Mouse (Mus musculus) embryo, embryonic 11 days (tissue): Measurements from ENCODE around the gene Ddi1.
"Not testable (repeated sequence)": the region's sequence is repeated elsewhere in the genome, so short reads cannot be mapped to it uniquely, and the experiment has no call there.

Source experiments
- DNase-seq: peaks from one replicate; pipeline ENCODE4 v3.0.0-alpha.2; 2015

The Ddi1 gene

DNA sequence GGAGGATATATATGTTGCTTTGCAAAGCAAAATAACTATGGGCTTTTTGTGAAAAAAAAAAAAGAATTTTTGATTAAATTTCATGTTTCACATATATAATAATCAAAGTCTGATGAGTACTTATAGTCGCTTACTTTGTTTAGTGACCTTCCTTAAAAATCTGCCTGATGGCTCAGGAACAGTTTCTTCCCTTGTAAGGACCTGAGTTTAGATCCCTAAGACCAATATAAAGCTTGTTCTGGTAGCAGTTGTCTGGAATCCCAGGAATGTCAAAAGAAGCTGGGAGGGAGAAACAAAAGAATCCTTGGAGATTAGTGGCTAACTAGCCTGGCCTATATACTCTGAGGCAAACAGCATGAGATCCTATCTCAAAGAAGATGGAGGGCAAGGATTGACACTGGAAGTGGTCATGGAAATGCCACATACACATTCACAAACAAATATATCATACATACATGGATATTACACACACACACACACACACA lies at the start of gene Ddi1:
Gene Ddi1 (minus strand): TSS at position 51 of the 485 bp plus-strand sequence.
- DNase-seq, result peak; percentile 8

DNA sequence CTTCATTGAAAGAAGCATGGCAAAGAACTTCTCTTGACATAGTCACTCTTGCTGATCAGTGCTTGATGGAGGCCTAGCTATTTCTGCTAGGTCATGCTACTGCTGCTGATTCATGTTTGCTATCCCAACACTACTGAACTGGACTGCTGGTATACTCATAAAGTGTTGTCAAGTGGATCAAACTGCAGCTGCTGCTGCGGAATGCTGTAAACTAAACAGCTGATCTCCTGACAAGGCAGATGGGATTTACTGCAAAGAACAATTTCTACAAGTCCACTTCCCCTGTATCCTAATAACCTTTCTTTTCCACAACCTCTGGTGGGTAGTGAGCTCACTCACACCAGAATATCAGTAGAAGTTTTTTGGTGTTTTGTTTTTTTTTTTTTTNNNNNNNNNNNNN lies 47.5 kb upstream of the Ddi1 start:
- DNase-seq, result no peak

DNA sequence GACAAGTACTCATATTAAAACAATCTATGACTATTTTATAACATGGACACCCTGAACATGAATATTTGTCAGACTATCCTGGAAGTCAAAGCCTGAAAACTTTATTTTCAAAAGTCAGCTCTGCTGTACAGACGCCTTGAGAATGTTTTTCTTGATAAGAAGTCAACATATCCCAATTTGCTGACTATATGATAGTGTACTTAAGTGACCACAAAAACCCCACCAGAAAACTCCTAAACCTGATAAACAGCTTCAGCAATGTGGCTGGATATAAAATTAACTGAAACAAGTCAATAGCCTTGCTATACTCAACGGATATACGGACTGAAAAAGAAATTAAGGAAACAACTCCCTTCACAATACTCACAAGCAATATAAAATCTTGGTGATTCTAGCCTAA lies 36.2 kb upstream of the Ddi1 start:
- DNase-seq, result no peak

DNA sequence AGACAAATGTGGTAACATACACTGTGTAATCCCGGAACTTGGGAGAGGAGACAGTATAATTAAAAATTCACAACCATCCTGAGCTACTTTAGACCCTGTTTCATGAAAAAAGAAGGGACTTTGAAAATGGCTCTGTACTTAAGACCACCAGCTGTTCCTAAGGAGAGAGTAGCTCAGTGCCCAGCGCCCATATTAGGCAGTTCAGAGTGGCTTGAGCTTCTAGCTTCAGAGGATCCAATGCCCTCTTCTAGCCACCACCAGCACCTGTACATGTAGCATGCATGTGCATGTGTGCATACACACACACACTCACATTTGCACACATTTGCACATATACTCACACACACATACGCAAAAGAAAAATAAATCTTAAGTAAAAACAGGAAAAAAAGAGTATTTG lies 34.9 kb upstream of the Ddi1 start:
- no peak for DNase-seq

DNA sequence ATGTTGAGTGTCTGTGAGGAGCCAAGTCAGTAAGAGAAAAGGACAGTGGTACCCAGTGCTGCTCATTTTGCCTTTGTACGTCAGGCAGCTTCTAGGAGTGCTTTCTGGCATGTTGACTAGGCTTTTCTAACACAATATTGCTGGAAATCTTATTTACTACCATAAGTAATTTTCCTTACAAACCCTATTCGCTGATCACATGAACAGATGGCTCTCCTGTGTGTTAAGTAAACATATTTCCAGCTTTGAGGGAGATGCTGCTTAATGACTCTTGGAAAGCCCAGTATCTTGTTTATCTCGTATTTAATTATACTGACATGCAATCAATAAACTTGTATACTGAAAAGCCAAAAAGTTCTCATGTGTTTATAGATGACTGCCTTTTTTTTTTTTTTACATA lies 32.4 kb upstream of the Ddi1 start:
- DNase-seq, result no peak

DNA sequence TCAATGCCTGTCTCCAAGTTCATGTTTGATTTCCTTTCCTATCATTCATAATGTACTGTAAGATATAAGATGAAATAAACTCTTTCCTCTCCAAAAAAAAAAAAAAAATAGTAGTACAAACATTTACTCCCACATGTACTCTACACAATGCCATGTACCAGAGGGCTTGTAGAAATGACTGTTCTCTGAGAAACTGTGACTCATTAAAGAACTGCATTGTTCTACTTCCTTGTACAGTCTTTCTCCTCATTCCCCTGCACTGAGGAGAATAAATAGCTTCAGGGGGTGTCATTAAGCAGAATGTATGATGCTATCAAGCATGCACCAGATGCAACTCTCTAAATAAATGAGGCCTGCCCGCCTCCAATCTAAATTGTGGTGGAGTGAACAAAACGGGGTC lies 28.9 kb upstream of the Ddi1 start:
- DNase-seq, result no peak

DNA sequence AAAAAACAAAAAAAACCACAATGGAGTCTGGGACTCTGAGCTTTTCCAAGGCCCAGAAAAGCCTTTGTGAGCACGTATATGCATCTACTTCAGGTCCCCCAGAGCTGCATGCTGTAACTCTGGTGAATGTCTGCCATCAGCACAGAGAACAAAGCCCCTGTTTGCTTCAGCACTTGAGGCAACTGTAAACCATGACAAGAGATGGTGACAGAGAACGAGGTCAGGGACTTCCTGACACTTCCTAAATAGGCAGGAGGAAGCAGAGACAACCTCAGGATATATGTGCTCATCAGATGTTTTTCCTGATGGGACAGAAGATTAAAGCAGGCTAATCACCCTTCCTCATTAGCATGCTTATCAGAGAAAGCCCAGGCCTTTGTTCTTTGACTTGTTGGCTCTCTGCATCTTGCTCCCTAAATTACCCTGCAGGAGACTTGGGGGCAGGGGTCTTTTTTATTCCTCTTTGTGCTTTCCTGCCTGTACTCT lies 19.6 kb upstream of the Ddi1 start:
- peak; percentile 17 for DNase-seq

DNA sequence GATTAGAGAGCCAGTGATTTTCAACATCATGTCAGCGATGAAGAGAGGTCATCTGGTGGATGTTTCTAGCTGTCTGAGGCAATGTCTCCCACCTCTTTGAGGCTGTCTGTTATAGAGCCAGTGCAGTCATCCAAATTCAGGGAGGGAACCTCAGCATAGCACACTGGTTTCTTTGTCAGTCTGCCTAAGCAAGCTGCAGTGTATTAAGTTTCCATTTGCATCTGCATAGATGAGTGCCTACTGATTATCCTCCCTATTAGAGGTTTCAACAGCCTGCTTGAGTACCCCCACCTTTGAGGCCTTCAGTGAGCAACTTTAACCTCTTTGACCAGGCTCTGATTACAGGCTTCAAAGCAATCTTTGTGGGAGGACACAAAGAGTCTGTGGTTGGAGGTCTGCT lies 17.1 kb upstream of the Ddi1 start:
- peak; percentile 11 for DNase-seq

DNA sequence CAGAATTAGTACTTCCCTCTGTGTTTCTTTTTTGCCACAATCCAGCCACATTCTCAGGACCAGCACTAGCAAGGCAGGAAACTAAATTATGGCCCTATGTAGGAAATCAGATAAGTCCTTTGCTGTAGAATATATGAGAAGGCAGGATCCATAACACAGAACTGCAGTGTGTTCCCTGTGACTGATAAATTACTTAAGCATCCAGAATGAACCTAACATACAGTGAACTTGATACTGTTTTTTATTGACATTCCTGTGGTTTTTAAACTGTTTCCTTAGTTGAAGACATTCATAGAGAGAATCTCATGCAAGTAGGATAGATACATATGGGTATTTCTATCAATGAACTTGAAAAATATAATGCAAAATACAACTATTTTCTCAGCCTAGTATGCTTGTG lies 7.9 kb upstream of the Ddi1 start:
- no peak for DNase-seq

DNA sequence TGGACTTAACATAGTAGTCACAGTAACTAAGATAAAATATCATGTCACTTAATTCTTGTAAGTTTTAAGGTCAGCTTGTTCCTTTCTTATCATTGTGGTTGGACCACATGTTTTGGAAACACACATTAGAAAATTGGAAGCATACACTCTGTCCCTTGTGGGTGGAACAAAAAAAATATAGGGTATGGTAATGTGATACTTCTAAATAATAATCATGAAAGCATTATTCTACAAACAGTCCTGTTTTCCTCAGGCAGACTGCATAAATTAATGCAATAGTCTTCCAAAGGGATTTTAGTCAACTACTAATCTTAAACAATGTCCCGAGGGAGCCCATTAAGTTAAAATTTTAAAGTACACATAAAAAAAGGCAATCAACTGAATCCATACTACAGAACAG lies 6.7 kb upstream of the Ddi1 start:
- DNase-seq, result no peak

DNA sequence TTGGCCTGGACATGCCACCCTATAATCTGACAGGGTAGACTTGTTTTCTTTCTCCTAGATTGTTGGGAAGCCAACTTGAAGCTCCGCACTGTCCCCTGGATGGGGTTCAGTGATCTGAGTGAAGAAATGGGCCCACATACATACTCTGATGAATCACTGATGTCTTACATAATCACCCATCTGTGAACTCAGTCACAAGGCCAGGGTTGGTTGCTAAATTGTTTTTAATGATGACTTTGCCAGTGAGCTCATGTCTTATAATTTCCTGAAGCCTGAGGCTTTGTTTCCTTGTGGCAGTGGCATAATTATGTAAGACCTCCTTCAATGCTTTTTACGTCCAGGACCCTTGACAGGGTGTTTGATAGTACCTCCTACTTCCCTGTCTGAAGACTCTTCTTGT lies 4.8 kb downstream of the Ddi1 start:
- no peak for DNase-seq

DNA sequence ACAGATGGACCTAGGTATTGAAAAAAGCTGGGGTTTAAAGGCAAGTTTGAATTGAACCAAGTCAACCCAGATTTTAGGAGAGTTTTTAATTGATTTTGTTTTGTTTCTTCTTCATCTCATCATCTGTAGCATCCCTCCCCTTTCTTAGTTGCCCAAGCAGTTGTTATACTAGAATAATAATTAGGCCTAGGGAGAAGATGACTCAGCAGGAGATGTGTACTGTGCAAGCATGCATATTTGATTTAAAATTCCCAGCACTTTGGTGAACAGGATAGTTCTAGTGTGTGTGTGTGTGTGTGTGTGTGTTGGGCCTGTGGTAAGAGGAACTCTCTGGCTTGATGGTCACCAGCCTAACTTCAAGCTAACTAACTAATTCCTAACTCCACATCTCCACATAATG lies 12.6 kb downstream of the Ddi1 start:
- no peak for DNase-seq

DNA sequence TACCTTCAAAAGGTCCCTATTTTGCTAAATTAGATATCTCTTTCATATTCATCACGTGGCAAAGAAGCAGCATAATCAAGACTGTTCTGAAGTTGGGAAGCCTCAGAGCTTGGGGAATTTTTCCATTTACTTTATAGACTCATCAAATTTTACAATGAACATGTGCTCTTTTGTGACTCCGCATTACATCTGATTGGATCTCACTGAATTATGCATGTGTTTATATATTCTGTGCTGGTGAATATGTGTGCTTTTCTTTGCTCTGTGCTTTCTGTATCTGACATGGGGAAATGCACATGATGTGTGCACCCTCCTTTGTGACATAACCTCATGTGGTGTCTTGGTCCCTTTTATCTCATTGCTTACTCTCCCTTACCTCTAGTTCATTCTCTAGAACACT lies 17.7 kb downstream of the Ddi1 start:
- DNase-seq, result no peak

DNA sequence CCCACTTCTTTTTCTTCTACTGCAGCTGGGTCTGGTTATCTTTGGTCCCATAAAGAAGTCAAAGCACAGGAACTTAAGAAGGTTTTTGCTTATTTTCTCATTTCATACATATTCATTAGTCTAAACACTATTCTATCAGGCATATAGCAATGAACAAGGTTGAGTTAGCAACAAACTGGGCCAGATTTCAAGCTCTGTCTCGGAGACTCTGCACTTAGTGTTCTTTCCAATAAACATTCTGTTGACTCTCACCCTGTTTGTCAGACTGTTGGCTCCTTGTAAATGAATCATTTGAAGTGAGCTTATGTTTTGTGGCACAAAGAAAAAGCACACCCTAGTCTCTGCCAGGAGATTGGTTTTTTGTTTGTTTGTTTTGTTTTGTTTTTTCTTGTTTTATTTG lies 19.3 kb downstream of the Ddi1 start:
- no peak for DNase-seq

DNA sequence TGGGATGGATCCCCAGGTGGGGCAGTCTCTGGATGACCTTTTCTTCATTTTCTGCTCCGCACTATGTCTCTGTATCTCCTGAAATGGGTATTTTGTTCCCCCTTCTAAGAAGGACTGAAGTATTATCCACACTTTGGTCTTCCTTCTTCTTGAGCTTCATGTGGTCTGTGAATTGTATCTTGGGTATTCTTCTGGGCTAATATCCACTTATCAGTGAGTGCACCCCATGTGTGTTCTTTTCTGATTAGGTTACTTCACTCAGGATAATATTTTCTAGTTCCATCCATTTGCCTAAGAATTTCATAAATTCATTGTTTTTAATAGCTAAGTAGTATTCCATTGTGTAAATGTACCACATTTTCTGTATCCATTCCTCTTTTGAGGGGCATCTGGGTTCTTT lies 33.7 kb downstream of the Ddi1 start:
- not testable (repeated sequence) for DNase-seq

DNA sequence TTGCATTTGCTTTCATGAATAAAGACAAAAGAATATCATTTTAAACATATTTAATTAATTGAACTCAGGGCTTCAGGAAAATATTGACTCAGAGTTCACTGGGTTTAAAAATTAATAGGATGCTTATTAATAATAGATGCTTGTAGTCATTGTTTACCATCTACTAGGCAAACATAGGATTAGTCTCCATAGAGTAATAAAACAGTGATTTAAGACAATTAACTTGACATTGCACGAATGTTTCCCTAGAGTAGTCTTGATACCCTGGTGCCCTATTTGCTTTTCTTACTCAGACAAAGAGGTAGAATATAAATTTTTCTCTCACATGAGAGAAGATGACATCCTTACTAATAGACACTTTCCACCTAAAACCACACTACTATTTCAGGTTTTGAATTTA lies 52.1 kb downstream of the Ddi1 start:
- no peak for DNase-seq

DNA sequence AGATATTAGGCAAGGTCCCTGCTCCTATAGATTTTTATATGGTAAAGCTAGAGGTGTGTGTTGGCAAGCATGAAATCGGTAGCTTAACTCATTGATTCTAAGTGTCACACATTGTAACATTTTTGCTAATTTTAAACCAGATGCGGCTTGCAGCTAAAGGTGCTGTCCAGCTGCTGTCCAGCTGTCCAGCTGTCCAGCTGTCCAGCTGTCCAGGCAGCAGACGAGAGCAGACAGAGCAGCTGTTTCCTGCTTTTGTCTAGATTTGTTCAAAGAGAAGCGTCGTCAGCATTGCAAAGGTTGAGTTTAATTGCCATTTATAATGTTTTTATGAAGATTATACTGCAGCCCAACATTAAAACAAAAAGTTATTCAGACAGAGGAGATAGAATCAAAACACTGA lies 56.8 kb downstream of the Ddi1 start:
- peak; percentile 4 for DNase-seq
